Mouse (Mus musculus) spleen, adult 18-20 months (tissue): ENCODE results near the gene Zbtb25.
A peak's percentile ranks its signal among the peaks of the same experiment; 100 is the strongest.

Source experiments
- DNase-seq, 2 experiments: peaks; one replicate each; pipeline ENCODE4 v3.0.0; 2022; ENCODE audit warnings: mixed read lengths in 2 of 2

Zbtb25 gene

GRCm38 (mm10) chr12:76336111-76336965, 33.1 kb downstream of the Zbtb25 start:
- DNase-seq: no peak

- no peak for DNase-seq
These were observed 33.8 kb downstream of the Zbtb25 start for GRCm38 (mm10) chr12:76335641-76336040.

- DNase-seq: no peak
These were observed 35.7 kb downstream of the Zbtb25 start for GRCm38 (mm10) chr12:76333688-76334087.

GRCm38 (mm10) chr12:76328567-76329354, 40.6 kb downstream of the Zbtb25 start:
- no peak for DNase-seq

DNA sequence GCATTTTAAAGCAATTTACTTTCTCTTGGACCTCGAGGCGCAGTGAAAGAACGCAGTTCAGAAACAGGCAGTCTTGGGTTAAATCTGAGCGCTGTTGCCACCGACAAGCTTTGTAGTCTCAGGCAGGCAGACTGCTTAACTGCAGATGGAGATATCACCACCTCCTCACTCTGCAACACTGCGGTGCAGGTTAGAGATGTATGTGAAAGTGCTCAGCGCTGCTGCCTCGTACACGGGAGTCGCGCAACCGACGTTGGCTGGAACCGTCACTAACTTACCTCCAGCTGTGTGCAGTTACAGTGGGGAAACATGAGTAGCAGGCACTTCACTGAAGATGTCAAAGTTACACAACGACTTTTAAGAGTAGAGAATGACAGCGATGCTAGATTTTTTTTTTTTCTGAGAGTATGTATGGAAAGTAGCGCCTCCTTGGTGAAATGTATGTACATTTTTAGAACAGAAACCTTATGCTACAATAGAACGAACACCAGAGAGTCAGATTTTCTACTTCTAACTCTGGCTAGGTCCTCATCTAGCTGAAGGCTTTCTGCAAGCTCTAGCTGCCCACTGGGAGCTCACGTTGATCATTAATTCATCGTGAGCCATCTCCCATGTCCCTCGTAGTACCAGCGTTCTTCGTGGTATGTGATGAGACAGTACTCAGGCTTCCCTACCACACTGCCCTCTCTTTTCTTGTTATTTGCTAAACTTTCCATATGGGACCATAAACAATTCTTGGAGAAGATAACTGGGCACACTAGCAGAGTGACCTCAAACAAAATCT, 42.8 kb downstream of the Zbtb25 start:
- DNase-seq: no peak

- DNase-seq: peak; percentile 36 to 52
These were observed 44.5 kb downstream of the Zbtb25 start, which contains the start of gene Akap5 for GRCm38 (mm10) chr12:76324679-76325431. TSS of gene Akap5 (plus strand) at chr12:76324891.

DNA sequence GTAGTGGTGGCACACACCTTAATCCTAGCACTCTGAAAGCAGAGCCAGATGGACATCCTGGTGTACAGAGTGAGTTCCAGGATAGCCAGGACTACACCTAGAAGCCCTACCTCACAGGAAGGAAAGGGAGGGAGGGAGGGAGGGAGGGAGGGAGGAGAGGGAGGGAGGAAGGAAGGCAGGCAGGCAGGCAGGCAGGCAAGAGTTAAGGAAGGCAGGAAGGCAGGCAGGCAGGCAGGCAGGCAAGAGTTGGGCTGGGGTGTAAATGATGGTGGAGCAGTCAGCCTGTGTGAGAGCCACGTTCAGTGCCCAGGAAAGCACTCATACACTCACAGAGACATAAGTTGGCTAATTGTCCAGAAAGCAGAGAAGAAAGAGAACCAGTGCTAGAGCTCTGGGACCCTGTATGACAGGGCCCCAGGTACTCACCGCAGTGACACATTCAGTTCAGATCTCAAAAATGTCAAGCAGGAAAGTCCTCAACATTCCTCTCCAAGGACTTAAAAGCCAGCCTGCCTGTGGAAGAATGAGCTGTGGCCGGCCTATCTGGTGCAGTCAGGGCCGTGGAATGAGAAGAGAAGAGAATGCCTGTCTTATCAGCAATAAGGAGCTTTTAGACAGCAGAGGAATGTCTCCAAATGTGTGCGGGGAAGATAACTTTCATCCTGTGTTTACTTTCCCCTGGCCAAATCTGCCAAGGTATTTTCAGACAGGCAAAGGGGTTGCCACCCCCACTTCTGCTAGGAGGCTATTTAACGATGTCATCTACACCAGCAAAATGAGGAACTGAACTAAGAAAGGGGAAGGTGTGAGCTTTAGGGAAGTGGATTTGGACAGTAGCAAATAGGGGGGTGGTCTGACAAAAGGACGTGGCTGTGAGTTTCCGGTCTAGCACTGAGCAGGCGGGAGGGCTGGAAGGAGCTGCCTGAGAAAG, 50.9 kb downstream of the Zbtb25 start:
- DNase-seq: peak; percentile 41 to 43

DNA sequence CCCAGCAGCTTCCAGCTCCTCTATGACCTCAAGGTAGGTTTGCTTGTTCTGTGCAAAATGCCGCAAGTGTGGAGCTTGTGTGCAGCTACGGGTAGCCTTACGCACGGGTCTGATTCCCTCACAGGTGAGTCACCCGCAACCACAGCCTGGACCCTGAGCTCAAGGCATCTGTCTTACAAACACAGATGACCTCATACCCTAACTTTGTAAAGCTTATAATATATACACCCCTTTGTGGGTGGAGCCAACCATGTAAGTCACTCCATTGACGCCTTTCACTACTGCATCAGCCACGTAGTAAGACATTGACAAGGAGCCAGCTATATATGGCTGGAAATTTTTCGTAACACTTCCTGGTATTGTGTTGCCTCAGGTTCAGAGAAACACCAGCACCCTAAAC, 57.5 kb downstream of the Zbtb25 start:
- DNase-seq: no peak

DNA sequence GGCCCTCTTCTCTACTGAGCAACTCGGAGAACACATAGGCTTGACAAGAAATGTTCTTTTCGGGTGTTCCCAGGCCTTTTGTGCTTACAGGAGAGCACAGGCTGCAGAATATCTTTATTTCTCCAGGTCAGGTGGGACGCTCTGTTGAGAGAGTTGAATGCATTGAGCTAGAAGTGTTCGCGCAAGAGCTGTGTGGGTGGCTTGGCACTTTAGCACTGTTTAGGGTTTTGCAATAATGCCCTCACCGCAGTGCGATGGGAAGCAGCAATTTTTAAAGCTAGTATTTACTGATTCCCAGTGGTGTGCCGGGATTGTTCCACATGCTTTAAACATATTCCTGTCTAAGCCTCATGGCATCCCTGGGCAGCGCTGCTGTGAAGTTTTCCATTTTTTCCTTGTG, 58.2 kb downstream of the Zbtb25 start:
- no peak for DNase-seq

DNA sequence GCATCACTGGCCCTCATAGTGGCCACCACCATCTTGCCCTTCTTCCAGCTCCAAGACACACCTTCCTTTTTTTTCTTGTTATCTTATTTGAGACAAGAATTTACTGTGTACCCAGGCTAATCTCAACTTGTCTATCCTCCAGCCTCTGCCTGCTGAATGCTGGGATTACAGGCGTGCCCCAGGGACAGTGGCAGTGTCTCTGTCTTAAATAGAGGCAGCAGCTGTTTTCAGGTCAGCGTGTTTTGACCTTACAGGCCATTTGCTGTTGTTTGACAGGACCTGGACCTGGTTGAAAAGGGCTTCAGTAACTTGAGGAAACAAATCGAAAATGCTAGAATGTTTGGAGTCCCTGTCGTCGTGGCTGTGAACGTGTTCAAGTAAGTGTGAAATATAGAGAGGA, 58.8 kb downstream of the Zbtb25 start:
- no peak for DNase-seq

DNA sequence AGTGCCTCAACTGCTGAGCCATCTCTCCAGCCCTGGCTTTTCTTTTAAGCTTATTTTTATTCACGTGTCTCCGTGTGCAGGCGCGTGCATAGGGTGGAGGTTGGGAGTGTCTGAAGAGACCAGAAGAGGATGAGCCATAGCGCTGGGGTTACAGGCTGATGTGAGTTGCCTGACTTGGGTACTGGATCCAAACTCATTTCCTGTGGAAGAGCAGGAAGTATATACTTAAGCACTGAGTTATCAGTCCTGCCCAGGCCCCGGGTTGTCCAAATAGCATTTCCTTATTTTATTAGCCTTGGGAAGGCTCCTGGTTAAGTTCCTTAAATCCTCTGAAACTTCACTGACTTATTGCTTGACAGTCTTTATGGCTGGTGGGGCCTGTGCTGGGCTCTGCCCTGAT, 59.4 kb downstream of the Zbtb25 start:
- DNase-seq: no peak

- no peak for DNase-seq
These were observed 61.0 kb downstream of the Zbtb25 start for GRCm38 (mm10) chr12:76308436-76308835.

DNA sequence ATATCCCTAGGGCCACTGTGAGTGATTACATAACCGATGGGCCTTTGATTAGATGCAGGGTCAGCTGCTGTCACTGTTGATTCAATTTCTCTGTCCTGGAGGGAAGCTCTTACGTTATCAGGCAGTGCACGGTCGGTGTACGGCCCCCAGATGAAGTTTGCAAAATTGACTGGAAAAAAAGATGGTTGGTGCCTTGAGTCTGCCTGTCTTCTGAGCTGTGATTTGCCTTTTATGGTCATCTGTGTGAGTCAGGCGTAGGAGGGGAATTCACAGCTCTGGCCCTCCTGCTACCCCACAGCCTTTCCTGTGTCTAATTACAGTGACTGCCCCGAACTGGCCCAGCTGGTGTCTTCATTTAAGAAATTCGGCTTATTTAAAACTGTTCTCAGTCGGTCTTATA, 61.4 kb downstream of the Zbtb25 start:
- peak; percentile 19 to 22 for DNase-seq

DNA sequence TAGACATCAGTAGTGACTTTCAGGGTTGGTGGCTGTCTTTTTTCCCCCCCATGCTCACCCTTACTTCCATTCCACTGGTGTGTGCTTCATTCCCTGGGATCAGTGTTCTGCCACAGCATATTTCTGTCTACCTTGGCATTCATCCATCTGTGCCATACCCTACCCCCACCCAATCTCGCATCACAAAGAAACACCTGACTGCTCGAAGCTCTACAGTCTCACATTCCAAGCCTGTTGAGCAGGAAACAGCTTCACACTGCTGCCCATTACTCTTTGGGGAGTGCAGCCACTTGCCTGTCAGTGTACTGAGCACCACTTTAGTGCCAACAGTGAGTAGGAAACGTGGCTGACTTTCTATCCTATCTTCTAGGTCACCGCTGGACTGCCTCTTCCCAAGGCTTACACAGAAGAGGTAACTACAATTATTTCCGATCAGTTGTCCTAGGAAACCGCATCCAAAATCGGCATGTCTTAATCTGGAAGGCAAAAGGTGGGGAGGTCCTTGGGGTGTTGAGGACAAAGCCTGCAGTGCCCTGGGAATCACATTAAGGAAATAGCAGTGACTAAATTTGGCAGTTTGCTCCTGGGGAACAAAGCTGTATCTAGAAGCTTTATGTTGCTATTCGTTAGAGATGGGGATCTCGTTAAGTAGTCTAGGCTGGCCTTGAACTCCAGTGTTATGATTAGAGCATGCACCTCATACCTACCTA, 62.4 kb downstream of the Zbtb25 start:
- peak in 1 of 2 experiments; percentile 16 for DNase-seq

GRCm38 (mm10) chr12:76305107-76305506, 64.3 kb downstream of the Zbtb25 start:
- no peak for DNase-seq

GRCm38 (mm10) chr12:76304199-76304598, 65.2 kb downstream of the Zbtb25 start:
- DNase-seq: no peak

GRCm38 (mm10) chr12:76303474-76303873, 65.9 kb downstream of the Zbtb25 start:
- DNase-seq: no peak

DNA sequence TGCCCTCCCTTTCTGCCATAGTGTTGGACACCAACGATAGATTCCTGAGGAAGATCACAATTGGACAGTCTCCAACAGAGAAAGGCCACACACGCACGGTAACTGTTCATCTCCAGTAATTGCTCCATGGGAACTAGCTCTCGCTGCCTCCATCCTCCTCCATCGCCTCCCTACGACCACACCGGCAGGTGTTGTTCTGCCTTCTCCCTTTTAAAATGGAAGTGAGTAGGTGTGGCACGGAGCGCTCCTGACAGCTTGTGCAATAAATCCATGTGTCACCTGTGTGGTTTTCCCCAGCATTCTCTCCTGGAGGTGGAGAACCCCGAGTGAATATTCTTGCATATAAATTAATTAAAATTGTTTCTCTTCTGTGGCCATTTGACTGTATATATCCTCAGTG, 69.0 kb downstream of the Zbtb25 start:
- DNase-seq: no peak

DNA sequence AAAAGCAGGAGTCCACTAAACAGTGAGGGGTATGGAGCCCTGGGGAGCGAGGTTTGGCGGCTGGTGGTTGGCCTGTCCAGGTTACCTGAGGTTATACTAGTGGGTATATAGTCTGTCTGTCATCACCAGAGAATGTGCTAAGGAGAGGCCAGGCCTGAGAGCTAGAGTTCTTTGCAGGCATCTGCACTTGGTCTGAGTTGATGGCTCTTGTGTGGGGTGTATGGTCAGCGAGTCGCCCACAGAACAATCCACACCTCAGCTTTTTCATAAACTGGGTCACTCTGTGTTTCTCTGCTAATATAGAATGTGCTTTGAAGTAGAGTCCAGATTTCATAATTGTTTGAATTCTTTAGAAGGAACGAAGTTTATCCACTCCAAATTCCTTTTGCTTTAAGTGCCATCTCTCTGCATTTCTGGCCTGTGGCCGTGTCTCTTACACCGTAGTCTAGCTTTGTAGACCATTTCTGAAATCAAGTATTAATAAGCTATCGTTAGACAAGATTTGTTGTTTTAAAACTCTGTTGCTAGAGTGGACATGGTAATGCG, 70.0 kb downstream of the Zbtb25 start:
- DNase-seq: no peak

- DNase-seq: no peak
These were observed 71.6 kb downstream of the Zbtb25 start for GRCm38 (mm10) chr12:76297830-76298229.
